Mouse (Mus musculus): ENCODE results near the gene Slc22a21.

- TF ChIP-seq FLI1 (IDR thresholded peaks at IDR 0.05; ENCODE audit: low read length): no peak
- no peak for TF ChIP-seq GATA1 (IDR thresholded peaks at IDR 0.05; ENCODE audit: borderline replicate concordance, low read length)
These were observed 71.4 kb downstream of the Slc22a21 start for GRCm38 (mm10) chr11:53908686-53909085.

Data from megakaryocyte, embryonic 14.5 days (primary cell).